Mouse (Mus musculus) liver, embryonic 14.5 days (tissue): ENCODE results near the gene Prcc.

Experiments used
- CTCF ChIP-seq: IDR thresholded peaks from 2 replicates; pipeline ENCODE4 v1.5.1; 2016; ENCODE audit warnings: antibody characterized with exemption, low read depth, control low read depth
- EP300 ChIP-seq: IDR thresholded peaks from 2 replicates; pipeline ENCODE4 v1.6.1; 2016; ENCODE audit warnings: antibody characterized with exemption, low read depth

- TF ChIP-seq CTCF (no peak), EP300 (no peak)
Observed at GRCm38 (mm10) chr3:87849117-87849516, 36.3 kb downstream of the Prcc start.
